Mouse (Mus musculus) G1E (cell line): ENCODE results near the gene Ednrb. TPM values are rescaled to one million over a fixed set of nuclear protein-coding genes. Genes with fewer than 3 reads are reported as not detected.

Experiments
- ATAC-seq: 2 replicates; pipeline ENCODE4 v1.8.0; 2016; ENCODE audit warnings: mild to moderate bottlenecking; ENCODE audit not compliant: insufficient number of reproducible peaks, poor library complexity, low FRiP score, severe bottlenecking; ENCODE audit errors: extremely low read depth
- DNase-seq: peaks from one replicate; pipeline ENCODE4 v3.0.0; 2012; ENCODE audit warnings: low spot score
- H3K27me3 ChIP-seq: 2 replicates; pipeline ENCODE4 v1.6.1; 2012; ENCODE audit warnings: mild to moderate bottlenecking, low read length, inconsistent platforms; ENCODE audit not compliant: insufficient read depth
- H3K36me3 ChIP-seq: replicated peaks from 2 replicates; pipeline ENCODE3; 2012; ENCODE audit warnings: mild to moderate bottlenecking, inconsistent platforms
- H3K4me1 ChIP-seq: 2 replicates; pipeline ENCODE4 v1.6.1; 2012; ENCODE audit warnings: low read depth, low read length, inconsistent platforms, mixed read lengths; ENCODE audit not compliant: insufficient read depth
- H3K4me3 ChIP-seq: 2 replicates; pipeline ENCODE4 v1.5.1; 2012; ENCODE audit warnings: low read depth, mild to moderate bottlenecking, inconsistent platforms, low read length, moderate library complexity, mixed read lengths
- H3K9me3 ChIP-seq: replicated peaks from 2 replicates; pipeline ENCODE4 v1.6.1; 2012; ENCODE audit warnings: inconsistent platforms
- CTCF ChIP-seq: IDR thresholded peaks from 2 replicates; pipeline ENCODE4 v1.5.1; 2012; ENCODE audit warnings: low read depth, low read length, inconsistent platforms, mixed read lengths
- GATA1 ChIP-seq: IDR thresholded peaks from 2 replicates; pipeline ENCODE4 v1.6.1; 2012; ENCODE audit warnings: borderline replicate concordance, low read length, inconsistent platforms, mixed read lengths
- GATA2 ChIP-seq: IDR thresholded peaks from 2 replicates; pipeline ENCODE4 v1.6.1; 2012; ENCODE audit warnings: low read depth, low read length, inconsistent platforms, borderline replicate concordance
- POLR2AphosphoS5 ChIP-seq: IDR thresholded peaks from 2 replicates; pipeline ENCODE4 v1.6.1; 2012; ENCODE audit warnings: low read depth, low read length, inconsistent platforms; ENCODE audit not compliant: insufficient replicate concordance
- TAL1 ChIP-seq: conservative IDR thresholded peaks from 2 replicates; pipeline ENCODE4 v1.6.1; 2012; ENCODE audit warnings: low read depth, low read length, inconsistent platforms, mixed read lengths
- polyA plus RNA-seq: library from polyadenylated mRNA; stranded (reverse); fragments of >175 nt; gene quantifications from 2 replicates; pipeline ENCODE4 v1.2.3, GENCODE M21; 2012
- total RNA-seq, 2 experiments: library from RNA; stranded (forward) in 1 of 2; stranded (reverse) in 1 of 2; fragments of 200-1000 nt in 1 of 2; fragments of >200 nt in 1 of 2; fragmentation: Nextera tagmentation in 1 of 2; gene quantifications; 2 replicates each; pipeline ENCODE4 v1.2.3; 2014 to 2017

The Ednrb gene
- total RNA-seq (2014; fragmentation: Nextera tagmentation) (not detected in 2 replicates), total RNA-seq (2017) (0.05 and 0.06 TPM in 2 replicates), polyA plus RNA-seq (not detected in 2 replicates)

DNA sequence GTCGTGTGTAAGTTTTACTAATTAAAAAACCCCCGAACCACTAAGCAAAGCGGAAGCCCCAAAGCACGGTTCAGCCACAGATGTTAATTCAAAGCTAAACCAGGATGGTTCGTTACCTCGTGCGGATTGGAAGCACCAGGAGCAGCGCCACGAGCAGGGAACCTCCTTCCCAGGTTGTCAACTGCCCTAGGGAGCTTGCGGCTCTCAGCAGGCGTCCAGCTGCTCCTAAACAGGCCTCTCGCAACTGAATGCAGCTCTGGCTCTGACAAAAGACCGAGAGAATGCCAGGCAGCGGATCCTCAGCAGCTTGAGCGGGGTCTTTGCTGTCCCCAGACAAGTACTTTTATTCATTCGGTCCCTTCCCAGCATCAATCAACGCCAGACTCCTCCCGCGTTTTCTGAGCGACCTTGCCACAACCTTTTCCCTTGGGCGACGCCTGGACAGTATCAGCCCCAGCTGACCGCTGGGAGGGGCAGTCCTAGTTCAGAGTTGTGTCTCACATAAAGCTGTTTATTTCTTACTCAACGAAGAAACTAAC is at the start of gene Ednrb:
Gene Ednrb (minus strand): TSS at position 392 of the 539 bp plus-strand sequence.
- H3K9me3 ChIP-seq = peaks cover 57% of the 10 kb centered on the region
- ATAC-seq (no peak), DNase-seq (no peak)
- no peaks in the 10 kb centered on the region for H3K27me3 ChIP-seq
- H3K36me3 ChIP-seq = no peaks in the 10 kb centered on the region
- TF ChIP-seq POLR2AphosphoS5 (no peak), GATA1 (no peak), CTCF (no peak), TAL1 (no peak), GATA2 (no peak)
- no peak within 1 kb of the TSS; the same call in 1 of the 2 replicates for H3K4me3 ChIP-seq
- H3K4me1 ChIP-seq = no peaks in the 10 kb centered on the region

DNA sequence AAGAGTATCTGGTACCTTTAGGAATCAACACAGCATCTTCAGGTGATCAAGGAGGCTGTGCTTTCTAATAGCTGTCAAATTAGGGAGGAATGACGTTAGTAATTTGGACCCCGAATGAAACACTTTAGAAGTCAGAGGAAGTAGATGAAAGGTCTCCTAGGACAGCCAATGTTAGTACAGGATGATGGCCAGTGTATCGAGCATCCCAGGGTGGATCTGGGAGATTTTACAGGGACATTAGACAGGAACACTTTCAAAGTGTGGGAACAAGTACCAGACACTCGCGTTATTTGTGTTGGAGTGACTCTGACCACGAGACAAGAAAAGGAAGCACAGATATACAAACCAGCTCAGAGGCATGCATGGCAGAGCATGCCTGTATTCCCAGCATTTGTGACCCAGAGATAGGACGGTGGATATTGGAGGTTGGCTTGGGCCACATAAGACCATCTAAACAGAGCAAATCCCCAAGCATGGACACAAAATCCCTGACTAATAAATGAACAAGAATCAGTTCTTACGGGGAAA is 48.3 kb upstream of the Ednrb start:
- Histone ChIP-seq H3K4me3 (no peak overlapping the region), H3K9me3 (peaks cover 44% of the 10 kb centered on the region), H3K27me3 (no peaks in the 10 kb centered on the region), H3K4me1 (no peaks in the 10 kb centered on the region), H3K36me3 (no peaks in the 10 kb centered on the region)
- TF ChIP-seq CTCF = no peak
- no peak for TF ChIP-seq POLR2AphosphoS5
- no peak for TF ChIP-seq GATA2
- no peak for TF ChIP-seq GATA1
- TF ChIP-seq TAL1 = no peak
- ATAC-seq = no peak
- no peak for DNase-seq

DNA sequence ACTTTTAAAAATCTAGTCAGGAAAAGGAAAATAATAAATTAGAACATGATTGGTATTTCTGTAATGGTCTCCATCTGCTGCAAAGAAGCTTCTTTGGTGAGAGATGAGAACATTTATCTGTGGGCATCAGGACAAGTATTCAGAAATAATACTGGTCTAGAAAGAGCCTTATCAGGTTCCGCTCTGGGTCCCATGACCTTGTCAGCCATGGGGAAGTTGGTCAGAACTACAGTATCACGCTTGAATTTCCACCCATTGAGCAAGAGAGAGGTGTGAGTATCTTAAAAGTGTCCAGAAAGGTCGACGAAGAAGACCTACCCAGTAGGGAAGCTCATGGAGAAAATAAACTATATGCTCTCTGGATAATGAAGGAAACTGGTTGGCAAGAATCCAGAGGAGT is 46.6 kb upstream of the Ednrb start:
- Histone ChIP-seq H3K27me3 (no peaks in the 10 kb centered on the region), H3K9me3 (peaks cover 46% of the 10 kb centered on the region), H3K36me3 (no peaks in the 10 kb centered on the region), H3K4me1 (no peaks in the 10 kb centered on the region), H3K4me3 (no peak overlapping the region)
- TF ChIP-seq TAL1 (no peak), CTCF (no peak), POLR2AphosphoS5 (no peak), GATA1 (no peak), GATA2 (no peak)
- no peak for ATAC-seq
- no peak for DNase-seq

GRCm38 (mm10) chr14:103884892-103885575 is 40.8 kb upstream of the Ednrb start:
- no peak overlapping the region for H3K4me3 ChIP-seq
- no peaks in the 10 kb centered on the region for H3K36me3 ChIP-seq
- no peak for TF ChIP-seq POLR2AphosphoS5
- TF ChIP-seq GATA2 = no peak
- TF ChIP-seq CTCF = no peak
- no peak for TF ChIP-seq TAL1
- no peak for TF ChIP-seq GATA1
- DNase-seq (no peak), ATAC-seq (no peak)
- H3K27me3 ChIP-seq = no peaks in the 10 kb centered on the region
- peaks cover 31% of the 10 kb centered on the region for H3K9me3 ChIP-seq
- H3K4me1 ChIP-seq = no peaks in the 10 kb centered on the region

- H3K9me3 ChIP-seq = peaks cover 32% of the 10 kb centered on the region
- no peak for DNase-seq
- no peak for ATAC-seq
- H3K27me3 ChIP-seq = no peaks in the 10 kb centered on the region
- H3K4me3 ChIP-seq = no peak overlapping the region
- no peaks in the 10 kb centered on the region for H3K36me3 ChIP-seq
- no peak for TF ChIP-seq POLR2AphosphoS5
- no peak for TF ChIP-seq TAL1
- TF ChIP-seq GATA2 = no peak
- TF ChIP-seq GATA1 = no peak
- H3K4me1 ChIP-seq = no peaks in the 10 kb centered on the region
Measured at GRCm38 (mm10) chr14:103882943-103883342, 38.7 kb upstream of the Ednrb start.

GRCm38 (mm10) chr14:103877117-103877516 is 32.9 kb upstream of the Ednrb start:
- H3K4me1 ChIP-seq = no peaks in the 10 kb centered on the region
- H3K9me3 ChIP-seq = peaks cover 32% of the 10 kb centered on the region
- no peaks in the 10 kb centered on the region for H3K27me3 ChIP-seq
- DNase-seq (no peak), ATAC-seq (no peak)
- no peaks in the 10 kb centered on the region for H3K36me3 ChIP-seq
- TF ChIP-seq GATA1 (no peak), TAL1 (no peak), CTCF (no peak), GATA2 (no peak), POLR2AphosphoS5 (no peak)
- H3K4me3 ChIP-seq = no peak overlapping the region

- peaks cover 32% of the 10 kb centered on the region for H3K9me3 ChIP-seq
- no peaks in the 10 kb centered on the region for H3K36me3 ChIP-seq
- no peaks in the 10 kb centered on the region for H3K27me3 ChIP-seq
- no peak overlapping the region for H3K4me3 ChIP-seq
- no peaks in the 10 kb centered on the region for H3K4me1 ChIP-seq
- TF ChIP-seq GATA2 (no peak), GATA1 (no peak), TAL1 (no peak), CTCF (no peak), POLR2AphosphoS5 (no peak)
- DNase-seq (no peak), ATAC-seq (no peak)
Measured at GRCm38 (mm10) chr14:103876598-103876997, 32.4 kb upstream of the Ednrb start.
